Mouse (Mus musculus) heart, postnatal 0 days (tissue): ENCODE data around the gene Fam241a.

Experiments
- CTCF ChIP-seq: IDR thresholded peaks from 2 replicates; pipeline ENCODE4 v1.5.1; 2016; ENCODE audit warnings: antibody characterized with exemption, control low read depth, low read depth
- EP300 ChIP-seq: IDR thresholded peaks from 2 replicates; pipeline ENCODE4 v1.6.1; 2016; ENCODE audit warnings: antibody characterized with exemption, low read depth

GRCm38 (mm10) chr3:127849922-127850321 lies 46.2 kb downstream of the Fam241a start:
- TF ChIP-seq CTCF (no peak), EP300 (no peak)
